Mouse (Mus musculus) thymus, postnatal 4 days (tissue): ENCODE measurements around the gene 2310009B15Rik.
A peak's percentile ranks its signal among the peaks of the same experiment; 100 is the strongest.

Experiments
- DNase-seq: peaks from one replicate; pipeline ENCODE4 v3.0.0; 2021

The 2310009B15Rik gene

DNA sequence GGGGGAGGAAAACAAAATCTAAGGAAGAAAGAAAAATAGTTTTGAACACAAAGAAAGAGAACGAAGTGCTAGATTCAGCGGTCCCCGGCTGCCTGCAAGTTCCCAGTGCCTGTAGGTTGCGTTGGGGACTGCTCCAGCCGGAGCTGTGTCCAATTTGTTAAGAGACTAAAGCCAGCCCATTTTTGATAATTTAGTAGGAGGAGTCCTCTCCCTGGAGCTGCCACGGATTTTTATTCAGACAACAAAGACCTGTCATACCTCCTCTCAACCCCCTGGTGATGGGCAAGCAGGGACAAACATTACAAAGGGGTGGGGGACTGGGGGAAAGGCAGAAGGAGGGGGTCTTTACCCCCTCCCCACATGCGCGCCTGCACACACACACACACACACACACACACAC is 14.3 kb downstream of the 2310009B15Rik start:
- no peak for DNase-seq

DNA sequence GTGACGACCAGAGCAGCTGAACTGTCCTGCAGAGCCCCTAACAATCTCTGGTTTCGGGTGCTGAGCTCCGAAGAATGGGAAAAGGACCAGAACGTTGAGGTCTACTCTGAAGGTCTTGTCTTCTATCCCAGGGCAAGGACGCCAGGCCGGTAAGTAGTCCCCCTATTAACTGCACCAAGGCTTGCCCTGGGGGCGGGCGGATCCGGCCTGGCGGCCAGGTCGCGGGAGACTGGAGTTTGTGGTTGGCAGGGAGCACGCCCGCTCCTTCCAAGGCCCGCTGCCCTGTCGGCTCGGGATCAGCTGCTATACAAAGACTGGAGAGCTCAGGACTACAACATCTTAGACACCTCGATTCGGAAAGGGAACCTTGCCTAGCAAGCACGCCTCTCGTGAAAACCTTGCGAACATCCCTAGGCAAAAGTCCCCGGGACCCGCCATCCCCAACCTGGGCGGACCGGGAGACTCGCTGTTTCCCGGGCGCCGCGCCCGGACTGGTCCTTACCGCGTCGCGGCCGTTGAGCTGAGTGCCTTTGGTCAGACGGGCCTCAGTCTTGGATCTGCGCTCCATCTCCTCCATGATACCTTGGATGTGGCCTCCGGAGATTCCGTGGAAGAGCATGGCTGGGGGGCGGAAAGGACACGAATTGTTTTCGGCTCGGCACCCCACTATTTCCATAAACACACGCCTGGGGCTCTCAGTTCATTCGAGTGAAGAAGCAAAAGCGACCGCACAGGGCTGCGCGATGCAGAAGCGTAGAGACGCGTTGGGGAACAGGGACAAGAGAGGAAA is 15.2 kb downstream of the 2310009B15Rik start:
- DNase-seq = peak; percentile 45

- no peak for DNase-seq
Observed at GRCm38 (mm10) chr1:138840440-138841305, 16.0 kb downstream of the 2310009B15Rik start.

- peak; percentile 40 for DNase-seq
Observed at GRCm38 (mm10) chr1:138839809-138840430, 16.7 kb downstream of the 2310009B15Rik start.

GRCm38 (mm10) chr1:138839291-138839690 is 17.4 kb downstream of the 2310009B15Rik start:
- DNase-seq = no peak

- peak; percentile 44 for DNase-seq
Observed at GRCm38 (mm10) chr1:138837786-138838743, 18.6 kb downstream of the 2310009B15Rik start.

DNA sequence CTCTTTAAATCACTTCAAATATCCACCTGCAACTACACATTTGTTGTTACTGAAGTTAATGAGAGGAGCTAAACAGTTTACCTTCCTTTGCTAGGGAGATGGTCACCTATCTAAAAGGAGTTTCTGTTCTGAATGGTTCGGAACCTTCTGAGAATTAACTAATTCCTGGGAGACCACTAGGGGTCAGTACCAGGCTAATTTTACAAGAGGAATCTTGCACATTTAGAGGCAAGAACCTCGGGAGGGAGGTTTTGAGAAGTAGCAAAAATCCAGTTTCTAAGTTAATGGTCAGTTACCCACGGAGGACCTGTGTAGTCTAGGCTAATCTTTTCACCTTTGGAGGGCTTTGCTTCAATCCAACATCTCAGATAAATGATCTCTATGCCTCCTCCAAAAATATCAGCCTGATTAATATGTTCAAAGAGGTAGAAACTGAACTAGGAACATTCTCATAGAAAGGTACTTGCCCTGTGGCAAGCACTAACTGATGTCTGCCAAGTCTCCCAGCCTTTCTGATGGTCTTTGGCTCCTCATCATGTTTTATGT is 21.2 kb downstream of the 2310009B15Rik start:
- DNase-seq = no peak

GRCm38 (mm10) chr1:138831309-138831708 is 25.3 kb downstream of the 2310009B15Rik start:
- DNase-seq = peak; percentile 63

DNA sequence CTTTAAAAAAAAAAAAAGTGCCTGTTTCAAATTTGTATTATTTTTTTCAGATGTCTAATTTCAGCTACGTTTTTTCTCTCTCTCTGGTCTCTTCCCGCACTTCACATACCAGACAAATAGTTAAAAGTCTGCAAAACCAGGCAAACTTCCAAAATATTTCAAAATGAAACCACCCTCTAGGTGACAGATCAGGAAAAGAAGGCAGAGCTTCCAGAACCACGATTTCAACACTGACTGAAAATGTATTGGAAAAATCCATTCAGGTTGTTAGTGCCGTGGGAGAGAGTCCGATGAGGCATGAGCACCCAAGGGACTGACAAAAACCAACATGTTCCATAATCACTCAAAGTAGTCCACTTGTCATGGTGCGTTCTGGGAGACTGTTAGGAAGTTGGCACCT is 29.8 kb downstream of the 2310009B15Rik start:
- DNase-seq = no peak

GRCm38 (mm10) chr1:138822985-138823322 is 33.7 kb downstream of the 2310009B15Rik start:
- no peak for DNase-seq

- DNase-seq = no peak
Observed at GRCm38 (mm10) chr1:138822255-138822984, 34.2 kb downstream of the 2310009B15Rik start.
